Mouse (Mus musculus) c-Kit-positive CD71-positive TER-119-negative erythroid progenitor cells, embryonic 14.5 days (primary cell): ENCODE measurements around the gene Os9.
"Not testable (repeated sequence)": the region's sequence is repeated elsewhere in the genome, so short reads cannot be mapped to it uniquely, and the experiment has no call there.

ENCODE experiments used
- DNase-seq: peaks from one replicate; pipeline ENCODE4 v3.0.0-alpha.2; 2013; ENCODE audit warnings: low read depth

Gene Os9

DNA sequence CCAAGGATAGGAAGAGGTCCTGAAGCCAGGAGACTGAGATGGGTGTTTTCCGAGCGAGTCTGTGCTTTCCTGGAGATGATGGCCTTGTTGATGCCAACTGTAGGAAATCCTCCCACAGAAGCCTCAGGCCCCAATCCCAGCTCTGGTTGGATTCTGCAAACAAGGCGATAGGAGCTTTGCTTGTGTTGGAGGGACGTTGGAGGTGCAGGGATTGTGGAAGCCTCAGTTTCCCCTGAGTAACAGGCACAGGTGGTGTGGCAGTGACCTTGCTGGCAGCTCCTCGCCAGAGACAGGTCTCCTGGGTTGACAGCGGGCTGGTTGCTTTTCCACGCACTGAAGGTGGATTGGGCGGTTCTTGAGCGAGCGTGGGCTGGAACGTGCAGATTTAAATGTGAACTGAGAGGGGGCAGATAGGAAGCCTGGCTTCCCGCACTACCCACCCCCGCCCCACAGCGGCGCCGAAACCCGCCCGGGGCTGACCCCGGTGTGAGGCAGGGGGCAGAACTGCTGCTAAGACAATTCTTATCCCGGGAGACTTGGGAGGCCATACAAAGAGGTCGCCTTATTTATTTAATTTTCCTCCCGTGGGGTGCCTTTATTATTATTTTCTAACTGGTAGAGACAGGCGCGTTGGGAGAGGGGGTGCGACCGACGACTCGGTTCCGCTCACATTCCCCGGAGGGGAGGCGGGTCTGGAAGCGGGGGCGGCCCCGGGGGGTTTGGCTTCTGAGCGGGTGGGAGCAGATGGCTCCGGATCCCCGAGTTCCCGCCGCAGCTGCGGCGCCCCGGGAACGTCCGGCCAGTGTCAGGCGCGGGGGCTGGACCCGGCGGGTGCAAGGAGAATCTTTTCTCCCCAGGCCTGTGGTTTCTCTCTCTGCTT lies 39.8 kb downstream of the Os9 start:
- no peak for DNase-seq

DNA sequence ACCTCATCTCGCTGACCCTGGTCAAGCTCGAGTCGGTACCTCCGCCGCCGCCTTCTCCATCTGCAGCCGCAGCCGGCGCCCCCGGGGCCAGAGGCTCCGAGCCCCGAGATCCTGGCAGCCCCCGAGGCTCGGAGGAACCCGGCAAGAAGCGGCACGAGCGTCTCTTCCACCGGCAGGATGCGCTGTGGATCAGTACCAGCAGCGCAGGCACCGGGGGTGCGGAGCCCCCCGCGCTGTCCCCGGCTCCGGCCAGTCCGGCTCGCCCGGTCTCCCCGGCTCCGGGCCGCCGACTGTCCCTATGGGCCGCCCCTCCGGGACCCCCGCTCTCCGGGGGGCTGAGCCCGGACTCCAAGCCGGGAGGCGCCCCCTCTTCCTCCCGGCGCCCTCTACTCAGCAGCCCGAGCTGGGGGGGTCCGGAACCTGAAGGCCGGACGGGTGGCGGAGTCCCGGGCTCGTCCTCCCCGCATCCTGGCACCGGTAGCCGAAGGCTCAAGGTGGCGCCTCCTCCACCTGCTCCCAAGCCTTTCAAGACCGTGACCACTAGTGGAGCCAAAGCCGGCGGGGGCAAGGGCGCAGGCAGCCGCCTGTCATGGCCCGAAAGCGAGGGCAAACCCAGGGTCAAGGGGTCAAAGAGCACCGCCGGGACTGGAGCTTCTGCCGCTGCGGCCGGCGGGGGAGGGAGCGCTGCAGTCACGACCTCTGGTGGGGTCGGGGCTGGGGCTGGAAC lies 41.1 kb downstream of the Os9 start:
- no peak for DNase-seq

DNA sequence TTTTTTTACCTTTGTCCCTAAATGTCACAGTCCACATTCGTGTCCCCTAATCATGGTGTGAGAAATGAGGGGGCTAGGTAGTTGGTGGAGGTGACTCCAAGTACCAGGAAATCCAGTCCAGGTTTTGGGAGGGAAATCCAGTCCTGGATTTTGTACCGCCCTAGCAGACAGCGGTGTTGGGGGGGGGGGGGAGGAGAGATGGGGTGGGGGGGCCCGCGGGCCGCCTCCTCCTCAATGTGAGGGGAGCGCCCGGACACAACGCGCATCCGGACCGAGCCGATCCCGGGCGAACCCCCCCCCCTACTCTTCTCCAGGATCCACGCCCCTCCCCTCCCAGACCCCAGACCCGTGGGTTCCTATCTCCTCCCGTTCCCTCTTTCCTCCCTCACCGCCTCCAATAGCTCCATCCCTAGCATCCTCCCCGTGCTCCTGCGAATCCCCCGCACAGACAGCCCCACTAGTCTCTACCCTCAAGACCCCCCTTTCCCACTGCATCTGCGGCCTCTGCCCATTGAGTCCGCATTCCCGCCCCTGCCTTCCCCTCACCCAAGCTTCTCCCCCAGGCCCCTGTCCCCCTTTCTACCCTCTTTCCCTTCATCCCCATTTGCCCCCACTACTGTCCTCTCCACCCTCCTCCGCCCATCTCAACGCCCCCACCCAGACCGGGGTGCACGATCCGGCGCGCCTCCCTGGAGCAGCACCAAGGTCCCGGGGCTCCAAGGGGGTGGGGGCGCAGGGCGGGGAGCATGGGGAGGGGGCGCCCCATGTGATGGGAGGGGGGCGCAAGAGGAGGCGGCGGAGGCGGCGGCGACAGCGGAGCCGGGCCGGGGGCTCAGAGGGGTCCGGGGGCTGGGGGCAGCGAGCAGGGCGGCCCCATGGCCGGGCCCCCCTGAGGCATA lies 42.0 kb downstream of the Os9 start:
- no peak for DNase-seq

DNA sequence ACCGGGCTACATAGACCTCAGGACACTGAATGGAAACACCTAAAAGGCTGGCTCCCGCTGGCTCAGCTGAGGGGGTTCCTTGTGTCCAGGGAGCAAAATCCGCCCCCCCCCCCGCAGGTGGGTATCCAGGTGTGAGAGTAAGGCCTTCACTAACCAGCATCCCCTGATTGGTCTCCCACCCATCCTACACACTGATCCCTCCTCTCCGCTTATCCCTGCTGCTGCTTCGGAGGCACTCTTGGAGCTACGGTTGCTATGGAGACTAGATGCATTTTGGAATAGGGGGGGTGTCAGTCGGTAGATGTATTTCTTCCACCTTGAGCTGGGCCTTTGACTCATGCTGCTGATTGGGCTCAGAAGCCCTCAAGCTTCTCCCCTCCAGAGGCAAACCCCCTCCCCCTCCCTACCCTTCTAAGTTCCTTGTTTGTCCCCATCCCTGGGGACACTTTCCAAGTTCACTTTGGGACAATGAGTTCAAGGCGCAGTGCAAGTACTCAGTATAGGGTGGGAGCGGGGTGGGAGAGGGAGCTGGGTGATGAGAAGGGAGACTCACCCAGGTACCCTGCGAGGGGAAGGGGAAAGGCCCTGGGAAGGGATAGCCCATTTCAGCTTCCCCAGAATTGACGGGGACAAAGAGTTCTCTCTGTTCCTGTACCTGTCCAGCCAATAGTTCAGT lies 42.8 kb downstream of the Os9 start:
- no peak for DNase-seq

DNA sequence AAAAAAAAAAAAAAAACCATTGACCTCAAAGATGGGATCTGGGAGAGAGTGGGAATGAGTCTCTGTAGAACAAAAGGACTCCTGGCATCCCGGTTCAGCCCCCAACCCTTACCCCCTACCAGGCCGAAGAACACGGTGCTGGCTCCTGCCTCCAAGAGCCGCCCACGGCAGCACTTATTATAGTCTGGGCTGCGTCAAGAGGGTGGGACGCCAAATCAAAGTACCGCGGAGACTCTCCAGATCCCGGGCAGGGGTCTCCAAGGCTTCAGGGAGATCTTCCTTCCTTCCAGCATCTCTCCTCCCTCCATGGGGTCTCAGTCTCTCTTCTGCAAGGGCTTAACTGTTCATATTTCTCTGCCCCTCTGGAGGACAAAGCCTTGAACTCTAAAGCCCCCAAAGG lies 43.4 kb downstream of the Os9 start:
- DNase-seq, result no peak

DNA sequence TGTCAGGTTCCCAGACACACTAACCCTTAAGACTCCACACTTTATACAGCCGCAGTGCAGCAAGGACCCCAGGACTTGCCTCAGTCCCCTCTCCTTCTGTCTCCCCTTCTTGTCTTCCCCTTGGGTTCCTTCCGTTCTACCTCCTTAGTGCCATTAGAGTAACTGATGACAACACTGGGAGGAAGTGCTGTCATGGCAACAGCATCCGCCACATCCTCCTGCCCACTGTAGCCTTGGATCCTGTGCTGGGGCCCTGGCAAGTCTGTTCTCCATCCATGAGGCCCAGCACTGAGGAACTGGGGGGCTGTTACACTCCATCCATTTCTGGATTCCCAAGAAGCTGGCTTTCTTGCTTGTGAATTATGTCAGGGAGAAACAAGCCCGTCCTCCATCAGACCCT lies 44.8 kb downstream of the Os9 start:
- DNase-seq, result no peak

DNA sequence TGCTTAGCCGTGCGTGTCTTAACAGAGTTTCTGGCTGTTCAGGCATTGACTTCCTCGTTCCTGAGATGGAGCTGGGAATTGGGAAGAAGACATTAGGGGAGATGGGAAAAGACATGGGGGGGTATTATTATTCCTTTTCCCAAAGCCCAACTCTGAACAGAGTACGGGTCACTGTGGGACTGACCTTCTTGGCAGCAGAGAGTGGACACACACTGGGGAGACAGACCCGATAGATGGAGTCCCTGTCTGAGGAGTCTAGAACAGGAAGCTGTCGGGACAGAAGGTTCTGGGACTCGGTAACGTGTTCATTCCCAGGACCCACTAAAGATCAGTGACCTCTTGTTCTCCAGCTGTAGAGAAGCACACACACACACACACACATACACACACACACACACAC lies 45.3 kb downstream of the Os9 start:
- DNase-seq, result no peak

DNA sequence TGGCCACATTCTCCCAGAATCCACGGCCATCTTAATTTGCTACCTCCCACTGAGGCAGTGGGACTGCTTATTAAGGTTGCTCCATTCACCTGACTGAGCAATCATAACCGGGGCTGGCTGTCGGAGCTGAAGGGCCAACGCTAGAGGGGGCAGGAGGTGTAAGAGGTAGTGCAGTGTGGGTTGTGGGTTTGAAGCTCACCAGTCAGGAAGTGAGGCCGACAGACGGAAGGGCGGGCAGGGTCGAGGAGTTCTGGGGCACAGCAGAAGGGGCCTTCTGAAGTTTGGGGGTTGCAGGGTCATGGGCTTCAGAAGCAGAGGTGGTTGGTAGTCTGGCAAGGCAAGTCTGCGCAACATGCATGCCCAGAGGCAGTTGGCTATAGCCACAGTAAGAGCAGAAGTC lies 45.9 kb downstream of the Os9 start, which contains the start of gene Agap2:
Agap2 (plus strand) TSS at position 205 of the 400 bp plus-strand sequence.
- no peak for DNase-seq

DNA sequence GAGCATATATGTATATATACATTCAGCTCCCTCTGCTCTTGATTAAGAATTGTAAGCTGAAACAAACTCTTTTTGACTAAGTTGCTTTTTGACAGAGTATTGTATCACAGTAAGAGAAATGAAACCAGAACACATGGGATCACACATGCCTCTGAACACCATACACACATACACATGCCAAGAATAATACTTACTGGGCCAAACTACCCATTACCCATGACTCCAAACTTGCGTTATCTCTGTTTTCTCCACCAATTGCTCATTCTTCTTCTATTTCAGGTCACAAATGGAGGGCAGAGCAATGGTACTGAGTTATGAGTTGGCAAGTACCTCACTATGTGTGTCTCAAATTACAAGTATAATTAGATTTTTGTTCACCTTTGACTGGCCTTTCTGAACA lies 47.0 kb downstream of the Os9 start:
- no peak for DNase-seq

DNA sequence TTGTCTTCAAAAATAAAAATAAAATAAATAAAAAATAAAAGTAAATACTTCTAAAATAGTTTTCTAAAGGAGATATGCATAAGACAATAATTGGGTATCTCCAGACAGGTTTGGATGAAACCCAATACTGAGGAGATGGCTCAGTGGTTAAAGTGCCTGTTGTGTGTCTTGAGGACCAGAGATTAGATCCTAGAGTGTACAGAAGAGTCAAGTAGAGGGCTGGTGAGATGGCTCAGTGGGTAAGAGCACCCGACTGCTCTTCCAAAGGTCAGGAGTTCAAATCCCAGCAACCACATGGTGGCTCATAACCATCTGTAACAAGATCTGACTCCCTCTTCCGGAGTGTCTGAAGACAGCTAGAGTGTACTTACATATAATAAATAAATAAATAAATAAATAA lies 48.0 kb downstream of the Os9 start:
- DNase-seq, result not testable (repeated sequence)

DNA sequence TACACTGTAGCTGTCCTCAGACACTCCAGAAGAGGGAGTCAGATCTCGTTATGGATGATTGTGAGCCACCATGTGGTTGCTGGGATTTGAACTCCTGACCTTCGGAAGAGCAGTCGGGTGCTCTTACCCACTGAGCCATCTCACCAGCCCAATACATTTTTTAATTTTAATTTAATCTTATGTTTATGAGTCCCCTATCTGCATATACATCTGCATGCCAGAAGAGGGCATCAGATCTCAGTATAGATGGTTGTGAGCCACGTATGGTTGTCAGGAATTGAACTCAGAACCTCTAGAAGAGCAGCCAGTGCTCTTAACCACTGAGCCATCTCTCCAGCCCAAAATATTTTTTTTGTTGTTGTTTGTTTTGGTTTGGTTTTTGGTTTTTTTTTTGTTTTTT lies 48.7 kb downstream of the Os9 start:
- DNase-seq, result not testable (repeated sequence)

DNA sequence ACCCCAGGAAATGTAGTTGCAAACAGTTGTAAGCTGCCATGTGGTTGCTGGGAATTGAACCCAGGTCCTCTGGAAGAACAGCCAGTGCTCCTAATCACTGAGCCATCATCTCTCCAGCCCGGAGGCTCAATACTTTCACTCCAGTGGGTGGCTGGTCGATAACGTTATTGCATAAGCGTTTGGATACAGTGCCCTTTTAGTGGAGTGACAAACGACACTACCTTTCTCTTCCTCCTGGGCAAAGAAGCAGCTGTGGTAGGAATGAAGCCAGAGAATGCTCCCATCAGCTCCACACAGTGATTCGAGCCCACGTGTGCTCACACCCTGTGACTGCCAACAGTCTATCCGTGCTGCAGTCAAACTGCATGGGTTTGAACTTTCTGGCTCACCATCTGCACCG lies 49.7 kb downstream of the Os9 start:
- no peak for DNase-seq

DNA sequence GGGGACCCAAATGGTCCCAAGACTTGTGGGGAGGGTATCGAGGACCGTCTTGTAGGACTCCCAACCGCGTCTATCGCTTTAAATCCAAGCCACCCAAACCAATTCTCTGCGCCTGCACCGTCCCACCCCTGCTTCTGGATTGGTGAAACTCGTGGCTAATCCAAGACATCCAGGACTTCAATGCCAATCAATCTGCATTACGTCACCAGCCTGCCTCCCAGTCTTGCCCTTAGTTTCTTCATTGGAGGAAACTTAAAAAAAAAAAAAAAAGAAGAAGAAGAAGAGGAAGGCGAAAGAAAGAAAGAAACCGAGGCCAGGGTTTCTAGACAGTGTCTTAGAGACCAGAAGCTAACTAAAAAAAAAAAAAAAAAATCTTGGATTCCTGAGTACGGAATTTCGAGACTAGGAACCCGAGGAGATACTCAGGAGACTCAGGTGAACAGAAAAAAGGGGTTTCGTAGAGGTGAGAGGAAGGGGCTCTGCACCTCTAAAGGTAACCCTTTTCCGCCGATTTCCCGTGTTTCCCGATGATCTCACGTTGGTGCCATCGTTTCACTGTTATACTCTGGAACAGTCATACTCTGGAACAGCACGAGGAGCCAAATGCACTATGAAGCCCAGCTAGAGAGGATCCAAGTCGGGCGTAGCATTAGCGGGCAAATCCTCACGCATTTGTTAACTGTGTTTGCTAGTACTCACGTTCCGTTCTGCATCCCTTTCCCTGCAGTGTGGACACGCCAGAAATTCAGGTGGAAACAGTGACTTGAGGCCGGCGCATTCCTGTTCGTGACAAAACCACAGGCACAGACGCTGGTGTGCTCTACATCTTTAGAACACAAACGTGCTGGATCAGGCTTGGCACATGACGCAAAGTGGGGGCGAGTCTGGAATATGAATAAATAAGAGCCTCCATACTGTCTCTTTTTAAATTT lies 50.5 kb downstream of the Os9 start, which contains the start of gene Tspan31:
Tspan31 (minus strand) TSS at position 75 of the 932 bp plus-strand sequence.
- peak; percentile 95 for DNase-seq

DNA sequence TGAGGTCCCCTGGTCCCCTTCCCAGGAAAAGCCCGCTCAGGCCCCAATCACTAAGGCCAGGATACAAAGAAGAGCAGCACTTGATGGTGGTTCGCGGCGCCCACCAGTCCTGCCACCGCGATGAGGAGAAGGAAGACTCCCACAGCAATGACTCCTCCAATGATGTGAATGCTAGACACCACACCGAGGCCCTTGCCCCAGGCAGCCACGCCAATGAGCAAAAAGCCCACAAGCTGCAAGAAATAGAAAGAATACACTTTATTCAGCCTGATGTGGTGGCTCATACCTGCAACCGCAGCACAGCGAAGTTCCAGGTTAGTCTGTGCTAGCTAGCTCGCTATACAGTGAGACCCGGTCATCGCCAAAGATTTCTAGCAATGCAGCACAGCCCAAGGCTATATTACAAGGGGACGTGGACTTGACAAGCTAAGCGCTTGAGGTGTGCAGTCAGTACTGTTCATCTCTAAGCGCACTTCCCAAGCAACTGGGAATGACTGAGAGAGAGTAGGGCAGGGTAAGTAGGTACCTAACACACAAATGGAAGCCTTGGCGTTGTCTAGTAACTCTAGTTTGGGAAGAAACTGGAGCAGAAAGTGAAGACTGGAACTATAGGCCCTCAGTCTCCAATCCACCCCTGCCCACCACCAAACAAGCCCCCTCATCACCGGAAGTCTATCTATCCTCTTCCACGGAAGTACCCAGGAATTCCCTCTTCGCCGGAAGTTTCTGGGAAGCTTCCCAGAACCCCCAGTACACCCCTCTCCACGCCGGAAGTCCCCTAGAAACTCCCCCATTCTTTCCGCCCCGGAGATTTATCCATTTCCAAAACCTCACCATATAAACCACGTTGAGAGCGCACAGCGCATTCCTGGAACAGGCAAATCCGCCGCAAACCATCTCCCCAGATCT lies 51.4 kb downstream of the Os9 start:
- no peak for DNase-seq

DNA sequence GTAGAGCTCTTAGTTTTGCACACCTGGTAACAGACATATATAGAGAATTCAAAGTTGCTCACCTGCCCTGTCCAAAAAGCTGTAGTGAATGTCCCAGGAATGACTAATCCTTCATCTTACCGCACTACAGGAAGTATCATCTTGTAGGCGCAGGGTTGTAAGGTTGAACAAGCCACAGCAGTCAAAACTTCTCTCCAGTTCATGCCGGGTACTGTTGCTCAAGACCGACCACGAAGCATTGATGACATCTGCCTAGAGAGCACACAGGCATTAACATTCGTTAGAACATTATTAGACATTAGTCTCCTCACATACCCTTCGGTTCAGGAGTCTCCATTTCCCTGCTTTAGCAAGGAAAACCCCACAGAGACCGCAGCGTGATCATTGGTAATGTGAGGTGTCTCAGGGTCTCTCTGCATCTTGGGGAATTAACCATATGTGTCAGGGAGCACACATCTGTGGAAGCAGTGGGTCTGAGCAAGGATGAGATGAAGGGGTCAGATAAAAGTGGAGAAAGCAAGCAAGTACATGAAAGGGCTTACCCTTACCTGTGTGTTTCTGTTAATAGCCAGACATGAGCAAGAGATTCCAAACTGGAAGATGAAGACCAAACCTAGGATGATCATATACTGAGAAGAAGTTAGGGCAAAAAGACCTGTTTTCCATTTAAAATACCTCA lies 52.4 kb downstream of the Os9 start:
- no peak for DNase-seq

DNA sequence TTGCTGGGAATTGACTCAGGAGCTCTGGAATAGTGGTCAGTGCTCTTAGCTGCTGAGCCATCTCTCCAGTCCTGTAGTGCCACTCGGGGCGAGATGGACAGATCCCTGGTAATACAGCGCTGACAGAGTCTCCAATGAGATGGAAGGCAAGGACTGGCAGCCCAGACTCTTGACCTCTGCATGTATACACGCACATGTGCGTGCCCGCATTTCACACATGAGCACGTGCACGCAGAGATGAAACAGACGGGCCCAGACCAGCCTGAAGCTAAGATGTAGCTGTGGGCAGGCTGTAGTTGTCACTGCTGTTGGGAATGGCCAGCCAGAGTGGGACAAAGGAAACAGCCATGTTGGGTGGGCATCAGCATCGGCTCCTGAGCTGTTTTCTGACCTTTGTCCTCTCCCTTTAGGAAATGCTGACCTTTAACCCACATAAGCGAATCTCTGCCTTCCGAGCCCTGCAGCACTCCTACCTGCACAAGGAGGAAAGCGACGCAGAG lies 54.4 kb downstream of the Os9 start:
- no peak for DNase-seq

DNA sequence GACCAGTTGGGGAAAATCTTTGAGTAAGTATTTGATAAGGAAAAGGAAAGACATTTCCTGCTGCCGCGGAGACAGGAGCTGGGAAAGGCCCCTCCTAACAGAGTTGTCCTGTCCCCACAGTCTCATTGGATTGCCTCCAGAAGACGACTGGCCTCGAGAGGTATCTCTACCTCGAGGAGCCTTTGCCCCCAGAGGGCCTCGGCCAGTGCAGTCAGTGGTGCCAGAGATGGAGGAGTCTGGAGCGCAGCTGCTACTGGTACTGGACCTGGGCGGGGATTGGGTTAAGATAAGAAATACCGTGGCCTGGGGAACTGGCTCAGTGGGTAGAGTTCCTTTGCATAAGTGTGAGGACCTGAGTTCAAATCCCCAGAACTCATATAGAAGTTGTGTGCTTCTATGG lies 55.0 kb downstream of the Os9 start:
- no peak for DNase-seq
